Mouse (Mus musculus) CH12.LX (cell line): ENCODE data around the gene Mettl6. TPM values are rescaled to one million over a fixed set of nuclear protein-coding genes. Genes with fewer than 3 reads are reported as not detected.

ENCODE experiments used
- DNase-seq: peaks from one replicate; pipeline ENCODE4 v3.0.0-alpha.2; 2013; ENCODE audit errors: extremely low read depth
- H3K27ac ChIP-seq: 2 replicates; pipeline ENCODE4 v1.5.1; 2012; ENCODE audit warnings: low read depth, mild to moderate bottlenecking, control low read depth, moderate library complexity; ENCODE audit not compliant: insufficient read depth
- H3K27me3 ChIP-seq: replicated peaks from 2 replicates; pipeline ENCODE3; 2012; ENCODE audit warnings: inconsistent platforms
- H3K36me3 ChIP-seq, 2 experiments: replicated peaks in 1 of 2; 2 replicates each; pipeline versions ENCODE3 to v1.6.1; 2012; ENCODE audit warnings: inconsistent platforms in 1 of 2, low read length in 1 of 2, mild to moderate bottlenecking in 1 of 2, mixed read lengths in 1 of 2, moderate library complexity in 1 of 2; ENCODE audit not compliant: control insufficient read depth in 1 of 2, insufficient read depth in 1 of 2
- H3K4me1 ChIP-seq, 2 experiments: 2 replicates each; pipeline ENCODE4 v1.6.1; 2012; ENCODE audit warnings: inconsistent platforms in 1 of 2, moderate library complexity in 1 of 2; ENCODE audit not compliant: insufficient read depth in 2 of 2, control insufficient read depth in 1 of 2
- H3K4me2 ChIP-seq: 2 replicates; pipeline ENCODE4 v1.6.1; 2012; ENCODE audit warnings: low read depth, mild to moderate bottlenecking, control low read depth; ENCODE audit not compliant: poor library complexity, insufficient read depth, severe bottlenecking
- H3K4me3 ChIP-seq, 3 experiments: fragments of 150-350 bp in 1 of 3; sonication (generic) in 1 of 3; replicated peaks in 1 of 3; 2 replicates each; pipeline versions ENCODE3 to v1.5.1; 2011 to 2012; ENCODE audit warnings: low read depth in 2 of 3, low read length in 2 of 3, mild to moderate bottlenecking in 2 of 3, moderate library complexity in 2 of 3, control low read depth in 1 of 3, improper control_type of control experiment in 1 of 3, inconsistent platforms in 1 of 3, mixed read lengths in 1 of 3; ENCODE audit not compliant: poor library complexity in 1 of 3
- H3K79me2 ChIP-seq: replicated peaks from 2 replicates; pipeline ENCODE4 v1.6.1; 2012; ENCODE audit warnings: mild to moderate bottlenecking, moderate library complexity; ENCODE audit not compliant: control insufficient read depth, poor library complexity, insufficient read depth, severe bottlenecking; ENCODE audit errors: extremely low read depth
- H3K9ac ChIP-seq: 2 replicates; pipeline ENCODE4 v1.6.1; 2012; ENCODE audit warnings: low read depth, mild to moderate bottlenecking, control low read depth, moderate library complexity; ENCODE audit not compliant: insufficient read depth
- H3K9me3 ChIP-seq: replicated peaks from 2 replicates; pipeline ENCODE3; 2012; ENCODE audit warnings: low read length, inconsistent platforms, mixed read lengths
- CHD1 ChIP-seq: IDR thresholded peaks from 2 replicates; pipeline ENCODE4 v1.6.1; 2012; ENCODE audit warnings: low read depth, low read length, improper control_type of control experiment, inconsistent platforms
- CHD2 ChIP-seq: IDR thresholded peaks from 2 replicates; pipeline ENCODE4 v1.6.1; 2011; ENCODE audit warnings: low read length, improper control_type of control experiment
- E2F4 ChIP-seq: IDR thresholded peaks from 2 replicates; pipeline ENCODE4 v1.6.1; 2011; ENCODE audit warnings: low read depth, low read length, improper control_type of control experiment; ENCODE audit not compliant: insufficient replicate concordance
- ELF1 ChIP-seq: IDR thresholded peaks from 2 replicates; pipeline ENCODE4 v1.6.1; 2014; ENCODE audit warnings: low read depth, mild to moderate bottlenecking, inconsistent platforms, low read length, improper control_type of control experiment
- EP300 ChIP-seq: IDR thresholded peaks from 2 replicates; pipeline ENCODE4 v1.6.1; 2011; ENCODE audit warnings: low read length, improper control_type of control experiment
- HCFC1 ChIP-seq: IDR thresholded peaks from 2 replicates; pipeline ENCODE4 v1.6.1; 2012; ENCODE audit warnings: low read depth, mild to moderate bottlenecking, inconsistent platforms, low read length, improper control_type of control experiment
- IRF4 ChIP-seq: IDR thresholded peaks from 2 replicates; pipeline ENCODE4 v1.6.1; 2014; ENCODE audit warnings: low read depth, mild to moderate bottlenecking, inconsistent platforms, low read length, improper control_type of control experiment
- JUND ChIP-seq: conservative IDR thresholded peaks from 2 replicates; pipeline ENCODE4 v1.6.1; 2011; ENCODE audit warnings: low read depth, low read length, improper control_type of control experiment
- KAT2A ChIP-seq: IDR thresholded peaks from 2 replicates; pipeline ENCODE4 v1.6.1; 2012; ENCODE audit warnings: low read length, improper control_type of control experiment, inconsistent platforms; ENCODE audit not compliant: insufficient replicate concordance
- MAFK ChIP-seq: IDR thresholded peaks from 2 replicates; pipeline ENCODE4 v1.6.1; 2011; ENCODE audit warnings: low read length, improper control_type of control experiment; ENCODE audit not compliant: insufficient replicate concordance
- MAX ChIP-seq: IDR thresholded peaks from 2 replicates; pipeline ENCODE4 v1.6.1; 2011; ENCODE audit warnings: low read length, improper control_type of control experiment
- MAZ ChIP-seq: IDR thresholded peaks from 2 replicates; pipeline ENCODE4 v1.6.1; 2012; ENCODE audit warnings: low read depth, mild to moderate bottlenecking, inconsistent platforms, low read length, improper control_type of control experiment, moderate library complexity
- MEF2A ChIP-seq: IDR thresholded peaks from 2 replicates; pipeline ENCODE4 v1.6.1; 2014; ENCODE audit warnings: low read depth, mild to moderate bottlenecking, inconsistent platforms, low read length, improper control_type of control experiment, borderline replicate concordance
- MYC ChIP-seq: IDR thresholded peaks from 2 replicates; pipeline ENCODE4 v1.6.1; 2011; ENCODE audit warnings: low read depth, mild to moderate bottlenecking, improper control_type of control experiment, low read length
- NELFE ChIP-seq: IDR thresholded peaks from 2 replicates; pipeline ENCODE4 v1.6.1; 2011; ENCODE audit warnings: low read depth, low read length, improper control_type of control experiment
- NRF1 ChIP-seq: IDR thresholded peaks from 2 replicates; pipeline ENCODE4 v1.6.1; 2014; ENCODE audit warnings: low read depth, mild to moderate bottlenecking, inconsistent platforms, low read length, improper control_type of control experiment, moderate library complexity
- PAX5 ChIP-seq: IDR thresholded peaks from 2 replicates; pipeline ENCODE4 v1.6.1; 2012; ENCODE audit warnings: low read length, inconsistent platforms, mixed read lengths
- POLR2A ChIP-seq: IDR thresholded peaks from 2 replicates; pipeline ENCODE4 v1.6.1; 2011; ENCODE audit warnings: low read depth, mild to moderate bottlenecking, improper control_type of control experiment, low read length
- POLR2AphosphoS2 ChIP-seq: IDR thresholded peaks from 2 replicates; pipeline ENCODE4 v1.6.1; 2011; ENCODE audit warnings: low read depth, low read length, improper control_type of control experiment
- RCOR1 ChIP-seq: conservative IDR thresholded peaks from 2 replicates; pipeline ENCODE4 v1.6.1; 2012; ENCODE audit warnings: low read depth, mild to moderate bottlenecking, inconsistent platforms, low read length, improper control_type of control experiment
- SIN3A ChIP-seq: IDR thresholded peaks from 2 replicates; pipeline ENCODE4 v1.6.1; 2012; ENCODE audit warnings: low read length, improper control_type of control experiment, inconsistent platforms
- TBP ChIP-seq: conservative IDR thresholded peaks from 2 replicates; pipeline ENCODE4 v1.6.1; 2011; ENCODE audit warnings: low read depth, low read length, improper control_type of control experiment
- TCF12 ChIP-seq: IDR thresholded peaks from 2 replicates; pipeline ENCODE4 v1.6.1; 2014; ENCODE audit warnings: low read depth, mild to moderate bottlenecking, inconsistent platforms, low read length, improper control_type of control experiment
- UBTF ChIP-seq: IDR thresholded peaks from 2 replicates; pipeline ENCODE4 v1.6.1; 2012; ENCODE audit warnings: low read depth, mild to moderate bottlenecking, inconsistent platforms, low read length, improper control_type of control experiment, moderate library complexity
- USF1 ChIP-seq: IDR thresholded peaks from 2 replicates; pipeline ENCODE4 v1.6.1; 2014; ENCODE audit warnings: low read depth, mild to moderate bottlenecking, inconsistent platforms, low read length, improper control_type of control experiment
- USF2 ChIP-seq: conservative IDR thresholded peaks from 2 replicates; pipeline ENCODE4 v1.6.1; 2011; ENCODE audit warnings: low read depth, low read length, improper control_type of control experiment
- ZC3H11A ChIP-seq: IDR thresholded peaks from 2 replicates; pipeline ENCODE4 v1.6.1; 2012; ENCODE audit warnings: low read depth, mild to moderate bottlenecking, inconsistent platforms, low read length, improper control_type of control experiment
- ZKSCAN1 ChIP-seq: IDR thresholded peaks from 2 replicates; pipeline ENCODE4 v1.6.1; 2012; ENCODE audit warnings: low read depth, inconsistent platforms, low read length, improper control_type of control experiment, borderline replicate concordance
- ZMIZ1 ChIP-seq: IDR thresholded peaks from 2 replicates; pipeline ENCODE4 v1.6.1; 2012; ENCODE audit warnings: low read depth, mild to moderate bottlenecking, inconsistent platforms, low read length, improper control_type of control experiment
- dilution Hi-C: fragments of 300-500 bp; cut with MboI; formaldehyde crosslinking; loops from 2 replicates; pipeline ENCODE4 v1.14.3; 2020; ENCODE audit warnings: low sequenced_read_pairs; ENCODE audit not compliant: extremely low pct_unique_long_range_greater_than_20kb, extremely low pct_ligation_motif_present
- in situ Hi-C: fragments of 300-500 bp; cut with MboI; formaldehyde crosslinking; loops from 3 replicates; pipeline ENCODE4 v1.14.3; 2019; ENCODE audit warnings: low sequenced_read_pairs, low pct_ligation_motif_present, low pct_unique_long_range_greater_than_20kb, mixed read lengths
- polyA plus RNA-seq: library from polyadenylated mRNA; unstranded; fragments of >175 nt; gene quantifications from 2 replicates; pipeline ENCODE4 v1.2.1, GENCODE M21; 2012; ENCODE audit warnings: low read depth; ENCODE audit not compliant: insufficient read length
- total RNA-seq, 2 experiments: library from RNA; depleted of rRNA; stranded (reverse); fragments of 300-350 nt in 1 of 2; fragments of >200 nt in 1 of 2; gene quantifications; 2 replicates each; pipeline ENCODE4 v1.2.3; 2012 to 2014

Gene Mettl6
- total and polyA plus RNA-seq, 3 experiments = 38.2 to 122 (median 69.8) TPM

DNA sequence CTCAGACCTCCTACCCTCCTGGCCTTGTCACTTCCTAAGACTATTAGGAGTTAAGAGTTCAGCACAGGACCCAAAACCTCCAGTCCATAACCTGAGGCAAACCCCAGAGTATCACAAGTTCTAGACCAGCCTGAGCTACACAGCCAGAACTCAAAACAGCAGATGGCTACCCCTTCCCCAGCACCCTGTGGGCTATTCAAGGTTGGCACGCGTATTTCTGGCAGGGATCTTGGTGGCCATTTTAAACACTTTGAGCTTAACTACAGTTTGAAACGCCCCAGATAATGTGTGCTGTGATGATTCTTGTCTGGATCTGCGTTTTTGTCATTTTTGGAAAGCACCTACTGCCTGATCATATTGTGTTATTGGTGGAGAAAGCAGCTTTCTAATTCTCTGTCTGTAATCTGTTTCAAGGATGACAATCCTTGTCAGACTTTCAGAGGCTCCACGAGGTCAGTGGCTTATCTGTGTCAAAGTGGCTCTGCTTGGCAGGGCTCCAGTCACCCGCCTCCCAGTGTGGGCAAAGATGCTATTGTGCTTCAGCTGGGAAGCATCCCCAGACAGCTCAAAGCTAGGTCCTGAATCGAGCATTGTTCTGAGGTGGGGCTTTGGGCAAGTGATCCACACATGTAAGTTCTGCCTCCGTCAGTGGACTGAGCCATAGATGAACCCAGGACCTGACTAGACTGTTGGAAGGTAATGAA, 56.9 kb downstream of the Mettl6 start:
- peaks cover 28% of the 10 kb centered on the region for H3K79me2 ChIP-seq
- H3K27me3 ChIP-seq = no peaks in the 10 kb centered on the region
- H3K36me3 ChIP-seq = peaks cover 0 to 16% of the 10 kb centered on the region in 2 experiments
- TF ChIP-seq NRF1 (no peak), ZMIZ1 (no peak), POLR2AphosphoS2 (no peak), ZKSCAN1 (no peak), EP300 (no peak), ZC3H11A (no peak), MAZ (no peak), ELF1 (no peak), TCF12 (no peak), POLR2A (no peak), KAT2A (no peak), PAX5 (no peak), TBP (no peak)
- H3K4me1 ChIP-seq = peaks cover 13 to 60% of the 10 kb centered on the region in 2 experiments
- H3K9ac ChIP-seq = no peak overlapping the region
- H3K9me3 ChIP-seq = peaks cover 2% of the 10 kb centered on the region
- in situ Hi-C loops = no loop called here
- H3K4me2 ChIP-seq = no peak overlapping the region
- DNase-seq = no peak
- no peak overlapping the region for H3K4me3 ChIP-seq
- no peak overlapping the region for H3K27ac ChIP-seq
- dilution Hi-C loops = no loop called here

DNA sequence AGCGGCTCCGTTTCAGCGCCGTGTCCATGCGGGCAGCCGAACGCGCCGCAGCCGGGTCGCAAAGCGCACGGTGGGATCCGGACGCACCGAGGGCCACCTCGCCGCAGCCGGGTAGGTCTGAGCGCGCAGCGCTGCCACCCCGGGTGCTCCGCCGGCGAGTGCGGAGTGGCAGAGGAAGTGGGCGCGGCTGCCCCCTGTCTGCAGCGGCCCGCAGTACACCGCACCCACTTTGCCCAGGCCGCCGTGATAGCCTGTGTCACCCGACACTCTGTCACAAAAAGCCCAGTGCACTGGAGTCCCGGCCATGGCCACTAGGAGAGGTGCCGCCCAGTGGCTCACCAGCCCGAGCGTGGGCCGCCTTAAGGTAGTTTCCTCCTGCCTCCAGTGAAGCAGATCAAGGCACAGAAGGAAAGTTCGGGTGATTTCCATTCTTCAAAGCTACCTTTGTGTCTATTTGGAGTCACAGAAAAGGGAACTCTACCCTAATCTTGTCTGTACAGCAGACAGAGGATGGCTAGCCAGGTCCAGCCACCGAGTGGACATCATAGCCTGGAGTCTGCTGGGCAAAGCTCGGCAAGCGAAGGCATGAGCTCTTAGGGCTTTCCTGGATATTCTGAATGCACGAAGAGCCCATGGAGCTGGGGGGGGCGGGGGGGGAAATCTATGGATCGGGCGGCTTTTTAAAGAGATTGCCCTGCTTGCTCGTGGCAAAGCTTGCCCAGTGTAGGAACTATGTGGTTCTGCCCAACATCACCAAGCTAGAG, 58.7 kb downstream of the Mettl6 start, which contains the start of gene Sh3bp5:
TSS of gene Sh3bp5 (minus strand) at position 149 of the 764 bp plus-strand sequence.
- dilution Hi-C loops = no loop called here
- TF ChIP-seq JUND (no peak), SIN3A (peak; percentile 86), MAZ (peak; percentile 67; the same call in 1 of the 2 replicates), E2F4 (no peak), IRF4 (peak; percentile 82), MAX (peak; percentile 31; the same call in 1 of the 2 replicates), MYC (no peak), CHD2 (no peak; the same call in 1 of the 2 replicates), MAFK (no peak), TCF12 (peak; percentile 87), ZMIZ1 (peak; percentile 59; the same call in 1 of the 2 replicates), RCOR1 (0 out of 2 replicates have a peak, but pooled peaks have one; percentile 33), KAT2A (0 out of 2 replicates have a peak, but pooled peaks have one; percentile 19), USF1 (peak; percentile 5; the same call in 1 of the 2 replicates), CHD1 (no peak; the same call in 1 of the 2 replicates), NELFE (peak; percentile 71), HCFC1 (peak; percentile 48; the same call in 1 of the 2 replicates), ELF1 (peak; percentile 77), USF2 (no peak), NRF1 (peak; percentile 49), MEF2A (peak; percentile 81), UBTF (peak; percentile 98)

More for the DNA sequence above, 58.7 kb downstream of the Mettl6 start, which contains the start of gene Sh3bp5:
- in situ Hi-C loops = no loop called here
- Histone ChIP-seq H3K9ac (peak within 1 kb of the TSS; percentile 65), H3K4me2 (peak within 1 kb of the TSS; percentile 48), H3K36me3 (peaks cover 2 to 29% of the 10 kb centered on the region in 2 experiments), H3K4me3 (peak within 1 kb of the TSS; percentile 88 to 100 (median 98)), H3K79me2 (peaks cover 45% of the 10 kb centered on the region), H3K27ac (peak within 1 kb of the TSS; percentile 70), H3K9me3 (no peaks in the 10 kb centered on the region), H3K27me3 (no peaks in the 10 kb centered on the region), H3K4me1 (peaks cover 5 to 54% of the 10 kb centered on the region in 2 experiments; a peak in 3 of 4 replicates)
- DNase-seq = peak; percentile 92
